Mouse (Mus musculus): ENCODE measurements around the gene Hoxd8.

Gene Hoxd8

GRCm38 (mm10) chr2:74704393-74704998 lies at the start of gene Hoxd8:
TSS of gene Hoxd8 (plus strand) at chr2:74704615.
- DNase-seq (ENCODE audit: low read depth): no peak

GRCm38 (mm10) chr2:74654743-74655419 lies 49.5 kb upstream of the Hoxd8 start:
- no peak for DNase-seq (ENCODE audit: low read depth)

GRCm38 (mm10) chr2:74655420-74655781 lies 49.0 kb upstream of the Hoxd8 start:
- DNase-seq (ENCODE audit: low read depth): no peak

GRCm38 (mm10) chr2:74655821-74656631 lies 48.4 kb upstream of the Hoxd8 start:
- peak; percentile 56 for DNase-seq (ENCODE audit: low read depth)

- no peak for DNase-seq (ENCODE audit: low read depth)
These were observed 47.8 kb upstream of the Hoxd8 start for GRCm38 (mm10) chr2:74656632-74657021.

GRCm38 (mm10) chr2:74657251-74658023 lies 47.0 kb upstream of the Hoxd8 start:
- DNase-seq (ENCODE audit: low read depth): peak; percentile 43

GRCm38 (mm10) chr2:74658024-74658666 lies 46.3 kb upstream of the Hoxd8 start:
- DNase-seq (ENCODE audit: low read depth): no peak

- DNase-seq (ENCODE audit: low read depth): no peak
These were observed 45.6 kb upstream of the Hoxd8 start for GRCm38 (mm10) chr2:74658667-74659371.

GRCm38 (mm10) chr2:74659507-74660005 lies 44.9 kb upstream of the Hoxd8 start, which contains the start of gene Evx2:
TSS of gene Evx2 (minus strand) at chr2:74659557.
- no peak for DNase-seq (ENCODE audit: low read depth)

- no peak for DNase-seq (ENCODE audit: low read depth)
These were observed 43.7 kb upstream of the Hoxd8 start for GRCm38 (mm10) chr2:74660421-74661375.

GRCm38 (mm10) chr2:74661685-74662084 lies 42.7 kb upstream of the Hoxd8 start:
- no peak for DNase-seq (ENCODE audit: low read depth)

- no peak for DNase-seq (ENCODE audit: low read depth)
These were observed 41.0 kb upstream of the Hoxd8 start for GRCm38 (mm10) chr2:74663291-74663925.

GRCm38 (mm10) chr2:74666411-74666810 lies 38.0 kb upstream of the Hoxd8 start:
- no peak for DNase-seq (ENCODE audit: low read depth)

- DNase-seq (ENCODE audit: low read depth): no peak
These were observed 37.1 kb upstream of the Hoxd8 start for GRCm38 (mm10) chr2:74667191-74667841.

GRCm38 (mm10) chr2:74667842-74668357 lies 36.5 kb upstream of the Hoxd8 start, which contains the start of gene Hoxd13:
TSS of gene Hoxd13 (plus strand) at chr2:74668310.
- no peak for DNase-seq (ENCODE audit: low read depth)

- no peak for DNase-seq (ENCODE audit: low read depth)
These were observed 35.8 kb upstream of the Hoxd8 start for GRCm38 (mm10) chr2:74668370-74669229.

- DNase-seq (ENCODE audit: low read depth): no peak
These were observed 35.2 kb upstream of the Hoxd8 start for GRCm38 (mm10) chr2:74669230-74669578.

Measured in induced T-regulatory cell, adult 2 months (primary cell).